Mouse (Mus musculus) testis, adult 2 months (tissue): ENCODE measurements around the gene Ddx39b. TPM values are rescaled to one million over a fixed set of nuclear protein-coding genes. Genes with fewer than 3 reads are reported as not detected.

Experiments used
- H3K27ac ChIP-seq: fragments of 200-500 bp; 2 replicates; pipeline ENCODE4 v1.5.1; 2012; ENCODE audit warnings: low read depth, low read length; ENCODE audit not compliant: control insufficient read depth, insufficient read depth
- H3K27me3 ChIP-seq: fragments of 200-500 bp; 2 replicates; pipeline ENCODE4 v1.6.1; 2012; ENCODE audit warnings: mild to moderate bottlenecking, low read length, moderate library complexity; ENCODE audit not compliant: control insufficient read depth, insufficient read depth
- H3K36me3 ChIP-seq: fragments of 200-500 bp; 2 replicates; pipeline ENCODE4 v1.6.1; 2012; ENCODE audit warnings: mild to moderate bottlenecking, low read length; ENCODE audit not compliant: control insufficient read depth, insufficient read depth
- H3K4me1 ChIP-seq: fragments of 200-500 bp; 2 replicates; pipeline ENCODE4 v1.6.1; 2012; ENCODE audit warnings: low read length; ENCODE audit not compliant: control insufficient read depth, insufficient read depth
- H3K4me3 ChIP-seq: fragments of 200-500 bp; 2 replicates; pipeline ENCODE4 v1.5.1; 2012; ENCODE audit warnings: low read depth, mild to moderate bottlenecking, low read length, moderate library complexity, mixed read lengths; ENCODE audit not compliant: control insufficient read depth
- CTCF ChIP-seq: fragments of 200-500 bp; IDR thresholded peaks from 2 replicates; pipeline ENCODE4 v1.5.1; 2012; ENCODE audit warnings: low read depth, mild to moderate bottlenecking, inconsistent platforms, low read length, moderate library complexity; ENCODE audit not compliant: control insufficient read depth, insufficient read depth, insufficient replicate concordance
- POLR2A ChIP-seq: fragments of 200-500 bp; IDR thresholded peaks from 2 replicates; pipeline ENCODE4 v1.6.1; 2012; ENCODE audit warnings: low read depth, mild to moderate bottlenecking, inconsistent platforms, low read length, moderate library complexity; ENCODE audit not compliant: control insufficient read depth
- polyA plus RNA-seq: library from polyadenylated mRNA; depleted of rRNA; stranded (reverse); fragments of >200 nt; gene quantifications from 2 replicates; pipeline ENCODE4 v1.2.3, GENCODE M21; 2012; rRNA removed

The Ddx39b gene
- 125 and 129 TPM in 2 replicates for polyA plus RNA-seq

GRCm38 (mm10) chr17:35241305-35242014, at the start of gene Ddx39b:
TSS of gene Ddx39b (plus strand) at chr17:35241746.
- TF ChIP-seq POLR2A: peak; percentile 92
- no peak for TF ChIP-seq CTCF
- Histone ChIP-seq H3K36me3 (peaks cover 5% of the 10 kb centered on the region), H3K27me3 (no peaks in the 10 kb centered on the region), H3K4me1 (peaks cover 22% of the 10 kb centered on the region), H3K27ac (peak within 1 kb of the TSS; percentile 90), H3K4me3 (peak within 1 kb of the TSS; percentile 92)

- H3K36me3 ChIP-seq: no peaks in the 10 kb centered on the region
- TF ChIP-seq CTCF (no peak), POLR2A (no peak)
- no peak overlapping the region for H3K27ac ChIP-seq
- H3K4me1 ChIP-seq: peaks cover 13% of the 10 kb centered on the region
- H3K4me3 ChIP-seq: no peak overlapping the region
- H3K27me3 ChIP-seq: no peaks in the 10 kb centered on the region
These were observed 48.6 kb upstream of the Ddx39b start for GRCm38 (mm10) chr17:35192924-35193323.

- H3K27ac ChIP-seq: no peak within 1 kb of the TSS
- H3K36me3 ChIP-seq: no peaks in the 10 kb centered on the region
- peaks cover 13% of the 10 kb centered on the region for H3K4me1 ChIP-seq
- no peak within 1 kb of the TSS; the same call in 1 of the 2 replicates for H3K4me3 ChIP-seq
- no peaks in the 10 kb centered on the region for H3K27me3 ChIP-seq
- no peak for TF ChIP-seq POLR2A
- no peak for TF ChIP-seq CTCF
These were observed 47.4 kb upstream of the Ddx39b start, which contains the start of gene Ltb for GRCm38 (mm10) chr17:35193881-35194843. TSS of gene Ltb (plus strand) at chr17:35194439.

- H3K27me3 ChIP-seq: no peaks in the 10 kb centered on the region
These were observed 46.5 kb upstream of the Ddx39b start for GRCm38 (mm10) chr17:35194844-35195630.

GRCm38 (mm10) chr17:35195631-35196320, 45.8 kb upstream of the Ddx39b start:
- Histone ChIP-seq H3K4me3 (peak overlapping the region; percentile 64), H3K4me1 (peaks cover 13% of the 10 kb centered on the region), H3K27me3 (no peaks in the 10 kb centered on the region), H3K36me3 (no peaks in the 10 kb centered on the region), H3K27ac (no peak overlapping the region)
- peak; percentile 96 for TF ChIP-seq CTCF
- TF ChIP-seq POLR2A: no peak

More at GRCm38 (mm10) chr17:35194844-35195630, 46.5 kb upstream of the Ddx39b start:
- H3K27ac ChIP-seq: no peak overlapping the region
- H3K4me1 ChIP-seq: peaks cover 13% of the 10 kb centered on the region
- peak overlapping the region; percentile 64 for H3K4me3 ChIP-seq
- no peak for TF ChIP-seq POLR2A
- no peak for TF ChIP-seq CTCF
- H3K36me3 ChIP-seq: no peaks in the 10 kb centered on the region

DNA sequence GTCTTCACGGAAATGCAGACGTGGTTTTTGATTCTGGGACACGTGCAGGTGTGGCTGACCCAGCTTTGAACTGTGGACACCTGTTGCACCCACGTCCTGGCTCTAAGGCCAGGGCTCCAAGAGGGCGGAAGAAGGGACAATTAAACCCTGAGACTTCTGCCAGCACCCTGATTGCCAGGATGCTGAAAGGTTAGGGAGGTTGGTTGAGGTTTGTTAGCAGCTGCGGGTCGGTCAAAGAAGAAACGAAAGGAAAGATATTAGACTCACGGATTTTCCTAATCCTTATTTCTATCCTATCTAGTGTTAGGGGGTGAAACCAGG, 45.3 kb upstream of the Ddx39b start:
- H3K27me3 ChIP-seq: no peaks in the 10 kb centered on the region
- peak overlapping the region; percentile 64 for H3K4me3 ChIP-seq
- no peak overlapping the region for H3K27ac ChIP-seq
- no peak for TF ChIP-seq CTCF
- no peak for TF ChIP-seq POLR2A
- peaks cover 13% of the 10 kb centered on the region for H3K4me1 ChIP-seq
- H3K36me3 ChIP-seq: no peaks in the 10 kb centered on the region
